Mouse (Mus musculus) lung, postnatal 25 days (tissue): ENCODE data around the gene Gm4981.
A peak's percentile ranks its signal among the peaks of the same experiment; 100 is the strongest.
"Not testable (repeated sequence)": the region's sequence is repeated elsewhere in the genome, so short reads cannot be mapped to it uniquely, and the experiment has no call there.

Experiments used
- DNase-seq: peaks from one replicate; pipeline ENCODE4 v3.0.0; 2022; ENCODE audit warnings: low spot score

Gm4981 gene

DNA sequence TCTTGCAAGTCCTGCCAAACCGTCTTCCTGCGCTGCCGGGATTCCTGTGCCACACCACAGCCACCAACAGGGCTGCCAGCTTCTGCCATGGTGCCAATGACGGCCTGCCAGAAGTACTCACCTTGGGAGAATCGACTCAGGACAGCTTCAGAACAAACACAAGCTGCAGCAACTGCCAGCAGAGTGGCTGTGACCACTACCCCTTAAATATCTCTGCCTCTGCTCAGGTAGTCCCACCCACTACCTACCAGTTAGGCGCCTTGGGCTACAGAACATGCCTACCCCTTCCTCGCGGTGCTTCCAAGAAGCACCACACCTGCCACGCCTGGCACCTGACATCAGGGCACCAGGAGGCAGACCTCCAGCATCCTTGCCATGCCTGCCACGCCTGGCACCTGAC lies at the start of gene Gm4981:
Gene Gm4981, minus strand, starts transcription at position 89 of the 400 bp plus-strand sequence.
- DNase-seq, result no peak

DNA sequence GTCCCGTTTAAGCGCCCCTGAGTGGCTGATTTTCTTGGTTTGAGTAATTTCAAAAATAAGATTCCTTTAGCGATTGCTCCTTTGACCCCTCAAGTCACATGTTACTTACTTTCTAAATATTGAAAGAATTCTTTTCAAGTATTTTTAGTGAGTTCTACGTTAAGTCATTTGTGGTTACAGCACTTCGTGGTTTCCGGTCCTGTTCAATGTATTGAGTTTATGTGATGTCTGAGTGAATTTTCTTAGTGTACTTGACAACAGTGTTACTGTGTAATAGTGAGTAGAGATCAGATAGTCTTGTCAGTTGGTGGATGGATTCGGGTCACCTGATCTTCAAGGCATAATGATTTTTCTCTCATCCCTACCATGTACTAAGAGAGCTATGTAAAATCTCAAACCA lies 45.7 kb upstream of the Gm4981 start:
- no peak for DNase-seq

DNA sequence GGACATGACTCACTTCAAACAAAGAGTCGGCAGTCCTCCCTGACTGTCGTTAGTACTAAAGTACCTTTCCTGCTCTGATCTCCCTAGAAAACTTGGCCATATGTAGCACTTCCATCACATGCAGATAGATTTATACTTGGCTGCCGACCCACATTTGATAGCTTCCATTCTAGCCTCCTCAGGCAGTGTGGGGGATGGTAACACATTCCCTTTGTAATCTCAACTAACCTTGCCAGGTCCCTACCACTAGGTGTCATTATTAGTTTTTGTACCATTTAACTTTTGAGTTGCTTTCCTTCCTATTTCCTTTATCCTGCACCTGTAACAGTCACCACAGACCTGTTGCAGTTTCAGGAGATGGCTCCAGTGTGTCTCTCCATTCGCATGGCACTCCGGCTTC lies 22.0 kb upstream of the Gm4981 start:
- DNase-seq, result peak; percentile 11

DNA sequence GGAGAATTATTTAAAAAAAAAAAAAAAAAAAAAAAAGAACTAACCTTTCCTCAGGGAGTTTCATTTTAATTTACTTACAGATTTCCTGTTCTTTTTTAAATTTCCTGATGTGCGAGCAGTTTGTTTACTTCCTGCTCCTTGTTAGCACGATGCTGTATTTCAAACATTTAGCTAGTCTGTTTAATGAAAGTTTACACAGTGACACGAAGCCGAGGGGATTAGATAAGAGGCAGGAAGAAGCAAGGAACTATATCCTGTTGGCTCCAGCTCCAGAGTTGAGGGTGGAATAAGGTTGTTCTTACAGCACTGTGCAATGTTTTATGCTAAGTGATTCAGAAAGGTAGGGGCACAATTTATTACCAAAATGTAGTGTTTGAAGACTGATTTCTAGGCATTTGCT lies 19.5 kb upstream of the Gm4981 start:
- DNase-seq, result peak; percentile 78

DNA sequence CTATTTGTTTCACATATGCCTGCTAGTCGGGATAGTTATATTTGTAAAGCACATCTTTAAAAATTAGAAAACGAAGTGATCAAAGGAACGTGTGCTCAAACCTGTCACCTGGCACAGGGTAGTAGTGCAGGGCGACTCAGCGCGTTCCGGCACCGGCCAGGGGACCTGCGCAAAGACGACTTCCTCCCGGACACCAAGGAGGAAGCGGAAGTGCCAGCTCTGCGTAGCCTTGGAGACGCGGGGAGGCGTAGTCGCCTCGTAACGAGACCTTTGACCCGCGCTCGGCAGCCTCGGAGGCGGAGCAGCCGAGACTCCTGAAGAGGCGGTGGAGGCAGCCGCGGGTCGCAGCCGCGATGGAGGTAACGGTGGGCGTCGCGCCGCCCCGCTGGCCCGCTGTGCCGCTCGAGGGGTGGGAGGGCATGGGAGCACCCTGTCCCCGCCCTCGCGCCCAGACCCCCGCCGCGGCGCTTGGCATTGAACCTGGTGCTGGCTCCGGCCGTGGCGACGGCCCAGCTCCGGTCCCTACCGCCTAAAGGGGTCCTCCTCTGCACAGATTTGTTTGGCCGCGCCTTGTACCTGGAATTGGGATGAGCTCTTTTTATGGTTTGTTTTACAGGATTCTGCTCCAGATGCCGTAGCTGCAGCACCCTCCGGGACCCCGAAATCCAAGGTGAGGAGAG lies 18.9 kb upstream of the Gm4981 start, which contains the start of gene Gcc2:
Gene Gcc2, plus strand, starts transcription at position 285 of the 680 bp plus-strand sequence.
- peak; percentile 97 for DNase-seq

DNA sequence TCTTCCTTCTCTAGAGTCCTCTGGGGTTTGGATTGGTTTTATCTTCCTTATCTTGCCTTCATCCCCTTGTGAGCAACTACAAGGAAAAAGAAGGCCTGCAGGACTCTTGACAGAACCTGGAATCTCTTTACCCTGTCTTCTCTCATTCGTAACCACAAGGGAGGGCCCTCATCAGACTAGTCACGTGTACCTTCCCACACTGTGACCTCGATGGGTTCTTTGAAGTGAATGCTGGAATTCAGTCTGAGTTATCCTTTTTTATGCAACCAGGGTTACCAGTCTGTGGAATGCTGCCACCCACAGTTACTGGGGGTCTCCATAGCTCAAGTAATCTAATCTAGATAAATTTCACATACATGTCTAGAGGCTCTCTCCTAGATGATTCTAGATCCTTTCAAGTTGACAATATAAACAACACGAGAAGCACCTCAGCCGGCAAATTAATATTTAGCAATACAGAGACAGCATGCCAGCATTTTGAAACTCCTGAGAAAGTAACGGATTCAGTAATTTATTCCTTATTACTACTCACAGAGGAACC lies 18.2 kb upstream of the Gm4981 start:
- no peak for DNase-seq

DNA sequence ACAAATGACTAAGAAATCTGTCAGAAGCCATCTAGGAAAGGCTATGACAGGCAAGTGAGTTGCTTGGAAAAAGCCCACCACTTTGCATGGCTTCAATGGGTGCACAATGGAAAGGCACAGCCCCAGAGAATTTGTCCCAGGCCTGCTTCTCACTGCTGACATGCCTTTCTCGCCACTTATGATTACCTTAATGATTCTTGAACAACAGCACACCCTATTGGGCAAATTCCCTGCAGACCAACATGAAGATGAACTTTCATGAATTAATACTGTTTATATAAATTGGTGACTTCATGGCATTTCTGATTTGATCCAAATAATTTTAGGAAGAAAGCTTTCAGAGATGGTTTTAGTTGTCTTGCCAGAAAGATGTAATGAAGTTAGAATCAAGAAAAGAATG lies 13.0 kb upstream of the Gm4981 start:
- DNase-seq, result no peak

DNA sequence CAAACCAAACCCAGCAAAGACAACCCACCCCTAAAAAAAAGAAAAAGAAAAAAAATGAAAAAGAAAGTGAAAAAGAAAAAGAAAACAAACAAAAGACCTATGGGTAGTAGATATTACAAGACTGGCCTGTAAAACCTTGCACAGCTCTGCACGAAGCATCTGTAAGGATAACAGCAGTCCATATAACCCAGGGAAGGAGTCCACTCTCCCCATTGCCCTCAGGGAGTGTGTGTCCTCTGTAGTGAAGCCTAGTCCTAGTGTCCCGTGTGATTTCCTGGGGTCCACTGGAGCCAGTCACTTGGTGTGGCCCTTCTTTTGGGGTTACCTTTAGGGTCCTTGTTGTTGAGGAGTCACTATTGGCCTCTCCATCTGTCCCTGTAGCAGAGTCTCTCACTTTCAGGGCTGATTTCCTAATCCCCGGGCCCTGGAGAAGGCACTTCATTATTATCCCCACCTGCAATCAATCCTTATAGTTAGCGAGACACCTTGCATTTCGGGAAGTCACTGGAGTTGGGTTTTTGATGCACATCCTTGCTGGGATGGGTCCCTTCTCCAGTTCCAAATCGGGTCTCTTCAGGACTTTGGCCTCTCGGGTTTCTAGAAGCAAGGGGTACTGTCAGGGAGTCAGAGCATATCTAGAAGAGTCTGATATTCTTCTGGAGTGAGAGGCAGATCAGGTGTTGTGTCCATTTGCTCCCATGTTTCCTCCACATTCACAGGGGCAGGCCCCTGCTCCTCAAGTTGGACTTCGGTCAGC lies 2.7 kb upstream of the Gm4981 start:
- not testable (repeated sequence) for DNase-seq

DNA sequence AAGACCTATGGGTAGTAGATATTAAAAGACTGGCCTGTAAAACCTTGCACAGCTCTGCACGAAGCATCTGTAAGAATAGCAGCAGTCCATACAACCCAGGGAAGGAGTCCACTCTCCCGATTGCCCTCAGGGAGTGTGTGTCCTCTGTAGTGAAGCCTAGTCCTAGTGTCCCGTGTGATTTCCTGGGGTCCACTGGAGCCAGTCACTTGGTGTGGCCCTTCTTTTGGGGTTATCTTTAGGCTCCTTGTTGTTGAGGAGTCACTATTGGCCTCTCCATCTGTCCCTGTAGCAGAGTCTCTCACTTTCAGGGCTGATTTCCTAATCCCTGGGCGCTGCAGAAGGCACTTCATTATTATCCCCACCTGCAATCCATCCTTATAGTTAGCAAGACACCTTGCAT lies 1.5 kb downstream of the Gm4981 start:
- DNase-seq, result peak; percentile 13

DNA sequence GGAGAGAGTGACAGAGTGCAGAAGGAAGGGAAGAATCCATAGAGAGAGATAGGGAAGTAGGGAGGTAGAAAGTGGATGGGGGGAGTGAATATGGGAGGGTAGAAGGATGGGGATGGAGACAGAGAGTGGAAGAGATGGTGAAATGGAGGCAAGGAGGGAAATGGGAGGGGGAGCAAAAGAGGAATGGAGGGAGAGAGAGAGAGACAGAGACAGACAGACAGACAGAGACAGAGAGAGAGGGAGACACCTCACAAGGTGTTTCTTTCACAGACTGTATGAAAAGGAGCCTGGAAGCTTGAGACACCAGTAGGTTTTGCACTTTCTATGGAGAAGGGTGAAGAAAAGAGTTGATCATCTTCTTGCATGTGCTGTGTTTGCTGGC lies 2.8 kb downstream of the Gm4981 start:
- peak; percentile 15 for DNase-seq

DNA sequence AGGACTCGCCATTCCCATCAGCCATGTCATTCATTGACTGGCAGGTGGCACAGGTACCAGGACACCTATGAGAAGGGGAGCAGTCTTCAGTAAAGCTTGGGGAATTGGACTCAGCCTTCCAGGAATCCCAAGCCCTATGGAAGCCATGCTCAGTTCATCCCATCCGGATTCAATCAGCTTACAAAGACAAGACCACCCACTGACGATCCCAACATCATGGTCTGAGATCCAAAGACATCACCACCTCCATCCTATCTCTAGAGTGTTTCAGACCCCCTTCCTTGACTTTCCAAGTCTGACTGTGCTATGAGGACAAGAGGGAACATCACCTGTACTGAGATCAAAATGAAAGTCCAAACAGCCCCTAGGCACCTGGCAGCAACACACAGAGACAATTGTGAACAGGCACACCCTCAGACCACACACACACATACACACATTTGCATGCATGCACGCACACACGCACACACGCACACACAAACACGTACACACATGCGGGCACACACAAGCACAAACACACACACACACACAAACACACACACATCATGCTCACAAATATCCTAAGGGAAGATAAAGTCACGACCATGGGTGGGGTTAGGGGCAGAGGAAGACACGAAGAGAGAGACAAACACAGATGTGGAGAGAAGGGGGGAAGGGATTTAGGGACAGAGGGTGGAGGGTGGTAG lies 3.3 kb downstream of the Gm4981 start:
- peak; percentile 16 for DNase-seq

DNA sequence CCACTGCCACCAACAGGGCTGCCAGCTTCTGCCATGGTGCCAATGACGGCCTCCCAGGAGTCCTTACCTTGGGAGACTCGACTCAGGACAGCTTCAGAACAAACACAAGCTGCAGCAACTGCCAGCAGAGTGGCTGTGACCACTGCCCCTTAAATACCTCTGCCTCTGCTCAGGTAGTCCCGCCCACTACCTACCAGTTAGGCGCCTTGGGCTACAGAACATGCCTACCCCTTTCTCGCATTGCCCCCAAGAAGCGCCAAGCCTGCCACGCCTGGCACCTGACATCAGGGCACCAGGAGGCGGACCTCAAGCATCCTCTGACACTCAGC lies 3.9 kb downstream of the Gm4981 start, which contains the start of gene Duxf3:
Gene Duxf3, minus strand, starts transcription at position 35 of the 329 bp plus-strand sequence.
- peak; percentile 9 for DNase-seq

DNA sequence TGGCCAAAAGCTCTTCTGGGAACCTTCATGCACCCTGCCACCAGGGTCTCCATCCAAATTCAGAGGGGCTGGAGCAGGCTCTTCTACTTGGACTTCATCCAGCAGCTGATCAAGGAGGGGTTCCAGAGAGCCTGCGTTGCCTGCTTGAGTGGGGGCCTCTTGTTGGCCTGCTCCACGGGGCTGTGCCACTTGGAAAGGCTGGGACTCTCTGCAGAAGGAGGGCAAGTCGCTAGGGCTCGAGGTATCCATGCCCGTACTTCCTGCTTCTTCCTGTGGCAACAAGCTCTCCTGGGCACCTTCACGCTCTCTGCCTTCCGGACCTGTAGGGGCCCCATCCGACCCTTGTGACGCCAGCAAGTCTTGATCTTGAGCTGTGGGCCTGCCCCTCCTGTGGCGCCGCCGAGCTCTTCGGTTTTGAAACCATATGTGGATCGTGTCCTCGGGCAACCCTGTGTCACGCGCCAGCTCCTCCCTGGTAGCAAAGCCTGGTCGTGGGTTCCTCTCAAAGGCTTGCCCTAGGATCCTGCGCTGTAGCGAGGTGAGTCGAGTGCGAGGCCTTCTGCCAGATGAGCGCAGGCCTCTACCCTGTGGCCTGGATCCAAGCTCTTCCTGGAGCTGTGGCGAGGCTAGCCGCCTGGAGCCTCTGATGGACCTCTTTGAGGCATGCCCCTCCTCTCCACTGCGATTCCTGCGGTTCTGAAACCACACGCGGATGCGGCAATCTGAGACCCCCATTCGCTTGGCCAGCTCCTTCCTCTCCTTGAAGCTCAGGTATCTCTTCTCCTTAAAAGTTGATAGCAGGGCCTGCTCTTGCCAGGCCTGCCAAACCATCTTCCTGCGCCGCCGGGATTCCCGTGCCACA lies 4.5 kb downstream of the Gm4981 start:
- DNase-seq, result peak; percentile 72

DNA sequence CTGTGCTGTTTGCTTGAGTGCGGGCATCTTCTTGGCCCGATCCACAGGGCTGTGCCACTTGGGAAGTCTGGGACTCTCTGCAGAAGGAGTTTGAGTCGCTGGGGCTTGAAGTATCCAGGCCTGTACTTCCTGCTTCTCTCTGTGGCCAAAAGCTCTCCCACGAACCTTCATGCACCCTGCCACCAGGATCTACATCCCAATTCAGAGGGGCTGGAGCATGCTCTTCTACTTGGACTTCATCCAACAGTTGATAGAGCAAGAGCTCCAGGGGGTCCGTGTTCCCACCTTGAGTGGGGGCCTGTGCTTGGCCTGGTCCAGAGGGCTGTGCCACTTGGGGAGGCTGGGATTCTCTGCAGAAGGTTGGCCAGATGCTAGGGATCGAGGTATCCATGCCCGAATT lies 5.4 kb downstream of the Gm4981 start:
- DNase-seq, result peak; percentile 33

DNA sequence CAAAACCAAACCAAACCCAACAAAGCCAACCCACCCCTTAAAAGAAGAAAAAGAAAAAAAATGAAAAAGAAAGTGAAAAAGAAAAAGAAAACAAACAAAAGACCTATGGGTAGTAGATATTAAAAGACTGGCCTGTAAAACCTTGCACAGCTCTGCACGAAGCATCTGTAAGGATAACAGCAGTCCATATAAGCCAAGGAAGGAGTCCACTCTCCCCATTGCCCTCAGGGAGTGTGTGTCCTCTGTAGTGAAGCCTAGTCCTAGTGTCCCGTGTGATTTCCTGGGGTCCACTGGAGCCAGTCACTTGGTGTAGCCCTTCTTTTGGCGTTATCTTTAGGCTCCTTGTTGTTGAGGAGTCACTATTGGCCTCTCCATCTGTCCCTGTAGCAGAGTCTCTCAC lies 6.5 kb downstream of the Gm4981 start:
- peak; percentile 2 for DNase-seq

DNA sequence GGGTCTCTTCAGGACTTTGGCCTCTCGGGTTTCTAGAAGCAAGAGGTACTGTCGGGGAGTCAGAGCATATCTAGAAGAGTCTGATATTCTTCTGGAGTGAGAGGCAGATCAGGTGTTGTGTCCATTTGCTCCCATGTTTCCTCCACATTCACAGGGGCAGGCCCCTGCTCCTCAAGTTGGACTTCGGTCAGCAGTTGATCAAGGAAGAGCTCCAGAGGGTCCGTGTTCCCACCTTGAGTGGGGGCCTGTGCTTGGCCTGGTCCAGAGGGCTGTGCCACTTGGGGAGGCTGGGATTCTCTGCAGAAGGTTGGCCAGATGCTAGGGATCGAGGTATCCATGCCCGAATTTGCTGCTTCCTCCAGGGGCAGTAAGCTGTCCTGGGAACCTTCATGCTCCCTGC lies 8.7 kb downstream of the Gm4981 start:
- DNase-seq, result peak; percentile 10

DNA sequence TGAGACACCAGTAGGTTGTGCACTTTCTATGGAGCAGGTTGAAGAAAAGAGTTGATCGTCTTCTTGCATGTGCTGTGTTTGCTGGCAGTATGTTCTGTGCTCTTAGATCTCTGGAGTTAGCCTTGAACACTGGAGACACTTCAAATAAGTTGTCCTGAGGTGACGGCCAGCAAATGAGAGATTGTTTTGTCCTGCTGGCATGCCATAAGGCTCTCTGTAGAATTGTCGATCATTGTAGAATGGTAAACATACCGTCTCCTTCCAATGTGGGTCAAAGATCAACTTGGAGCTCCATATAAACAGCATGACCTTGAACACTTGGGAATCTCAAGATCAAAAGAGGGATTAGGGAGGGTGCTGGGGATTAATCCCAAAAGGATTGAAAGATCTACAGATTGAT lies 10.1 kb downstream of the Gm4981 start:
- DNase-seq, result peak; percentile 20

DNA sequence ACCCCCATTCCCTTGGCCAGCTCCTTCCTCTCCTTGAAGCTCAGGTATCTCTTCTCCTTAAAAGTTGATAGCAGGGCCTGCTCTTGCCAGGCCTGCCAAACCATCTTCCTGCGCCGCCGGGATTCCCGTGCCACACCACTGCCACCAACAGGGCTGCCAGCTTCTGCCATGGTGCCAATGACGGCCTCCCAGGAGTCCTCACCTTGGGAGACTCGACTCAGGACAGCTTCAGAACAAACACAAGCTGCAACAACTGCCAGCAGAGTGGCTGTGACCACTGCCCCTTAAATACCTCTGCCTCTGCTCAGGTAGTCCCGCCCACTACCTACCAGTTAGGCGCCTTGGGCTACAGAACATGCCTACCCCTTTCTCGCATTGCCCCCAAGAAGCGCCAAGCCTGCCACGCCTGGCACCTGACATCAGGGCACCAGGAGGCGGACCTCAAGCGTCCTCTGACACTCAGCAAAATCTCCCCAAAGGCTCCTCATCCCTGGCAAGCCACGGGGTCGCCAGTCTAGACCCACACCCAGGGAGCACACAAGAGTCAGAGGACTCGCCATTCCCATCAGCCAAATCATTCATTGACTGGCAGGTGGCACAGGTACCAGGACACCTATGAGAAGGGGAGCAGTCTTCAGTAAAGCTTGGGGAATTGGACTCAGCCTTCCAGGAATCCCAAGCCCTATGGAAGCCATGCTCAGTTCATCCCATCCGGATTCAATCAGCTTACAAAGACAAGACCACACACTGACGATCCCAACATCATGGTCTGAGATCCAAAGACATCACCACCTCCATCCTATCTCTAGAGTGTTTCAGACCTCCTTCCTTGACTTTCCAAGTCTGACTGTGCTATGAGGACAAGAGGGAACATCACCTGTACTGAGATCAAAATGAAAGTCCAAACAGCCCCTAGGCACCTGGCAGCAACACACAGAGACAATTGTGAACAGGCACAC lies 11.4 kb downstream of the Gm4981 start, which contains the start of gene AW822073:
Gene AW822073, minus strand, starts transcription at position 104 of the 959 bp plus-strand sequence.
- peak; percentile 42 for DNase-seq

DNA sequence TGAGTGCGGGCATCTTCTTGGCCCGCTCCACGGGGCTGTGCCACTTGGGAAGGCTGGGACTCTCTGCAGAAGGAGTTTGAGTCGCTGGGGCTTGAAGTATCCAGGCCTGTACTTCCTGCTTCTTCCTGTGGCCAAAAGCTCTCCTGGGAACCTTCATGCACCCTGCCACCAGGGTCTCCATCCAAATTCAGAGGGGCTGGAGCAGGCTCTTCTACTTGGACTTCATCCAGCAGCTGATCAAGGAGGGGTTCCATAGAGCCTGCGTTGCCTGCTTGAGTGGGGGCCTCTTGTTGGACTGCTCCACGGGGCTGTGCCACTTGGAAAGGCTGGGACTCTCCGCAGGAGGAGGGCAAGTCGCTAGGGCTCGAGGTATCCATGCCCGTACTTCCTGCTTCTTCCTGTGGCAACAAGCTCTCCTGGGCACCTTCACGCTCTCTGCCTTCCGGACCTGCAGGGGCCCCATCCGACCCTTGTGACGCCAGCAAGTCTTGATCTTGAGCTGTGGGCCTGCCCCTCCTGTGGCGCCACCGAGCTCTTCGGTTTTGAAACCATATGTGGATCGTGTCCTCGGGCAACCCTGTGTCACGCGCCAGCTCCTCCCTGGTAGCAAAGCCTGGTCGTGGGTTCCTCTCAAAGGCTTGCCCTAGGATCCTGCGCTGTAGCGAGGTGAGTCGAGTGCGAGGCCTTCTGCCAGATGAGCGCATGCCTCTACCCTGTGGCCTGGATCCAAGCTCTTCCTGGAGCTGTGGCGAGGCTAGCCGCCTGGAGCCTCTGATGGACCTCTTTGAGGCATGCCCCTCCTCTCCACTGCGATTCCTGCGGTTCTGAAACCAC lies 12.3 kb downstream of the Gm4981 start:
- peak; percentile 60 for DNase-seq

DNA sequence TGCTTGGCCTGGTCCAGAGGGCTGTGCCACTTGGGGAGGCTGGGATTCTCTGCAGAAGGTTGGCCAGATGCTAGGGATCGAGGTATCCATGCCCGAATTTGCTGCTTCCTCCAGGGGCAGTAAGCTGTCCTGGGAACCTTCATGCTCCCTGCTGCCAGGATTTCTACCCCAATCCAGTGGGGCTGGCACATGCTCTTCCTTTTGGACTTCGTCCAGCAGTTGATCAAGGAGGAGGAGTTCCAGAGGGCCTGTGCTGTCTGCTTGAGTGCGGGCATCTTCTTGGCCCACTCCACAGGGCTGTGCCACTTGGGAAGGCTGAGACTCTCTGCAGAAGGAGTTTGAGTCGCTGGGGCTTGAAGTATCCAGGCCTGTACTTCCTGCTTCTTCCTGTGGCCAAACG lies 13.3 kb downstream of the Gm4981 start:
- DNase-seq, result not testable (repeated sequence)
